Mouse (Mus musculus): ENCODE results near the gene Sh3rf3.

The Sh3rf3 gene

GRCm38 (mm10) chr10:59112755-59113154, 299.6 kb downstream of the Sh3rf3 start:
- no peak for DNase-seq

- DNase-seq, result no peak
Measured at GRCm38 (mm10) chr10:59113386-59113785, 300.2 kb downstream of the Sh3rf3 start.

GRCm38 (mm10) chr10:59114535-59115291, 301.6 kb downstream of the Sh3rf3 start:
- no peak for DNase-seq

- no peak for DNase-seq
Measured at GRCm38 (mm10) chr10:59115691-59116090, 302.5 kb downstream of the Sh3rf3 start.

- DNase-seq, result no peak
Measured at GRCm38 (mm10) chr10:59116331-59116730, 303.2 kb downstream of the Sh3rf3 start.

- no peak for DNase-seq
Measured at GRCm38 (mm10) chr10:59117555-59117954, 304.4 kb downstream of the Sh3rf3 start.

GRCm38 (mm10) chr10:59119001-59119400, 305.8 kb downstream of the Sh3rf3 start:
- DNase-seq, result no peak

- DNase-seq, result no peak
Measured at GRCm38 (mm10) chr10:59119811-59120210, 306.7 kb downstream of the Sh3rf3 start.

GRCm38 (mm10) chr10:59125497-59125896, 312.3 kb downstream of the Sh3rf3 start:
- no peak for DNase-seq

- no peak for DNase-seq
Measured at GRCm38 (mm10) chr10:59127637-59128036, 314.5 kb downstream of the Sh3rf3 start.

- peak; percentile 12 to 24 for DNase-seq
Measured at GRCm38 (mm10) chr10:59131926-59132628, 318.9 kb downstream of the Sh3rf3 start.

GRCm38 (mm10) chr10:59133478-59134009, 320.4 kb downstream of the Sh3rf3 start:
- DNase-seq, result no peak

- no peak for DNase-seq
Measured at GRCm38 (mm10) chr10:59149956-59150383, 336.8 kb downstream of the Sh3rf3 start.

- DNase-seq, result no peak
Measured at GRCm38 (mm10) chr10:59150938-59151657, 337.9 kb downstream of the Sh3rf3 start.

- DNase-seq, result no peak
Measured at GRCm38 (mm10) chr10:59152544-59153081, 339.5 kb downstream of the Sh3rf3 start.

GRCm38 (mm10) chr10:59158627-59159026, 345.5 kb downstream of the Sh3rf3 start:
- no peak for DNase-seq

GRCm38 (mm10) chr10:59162185-59162897, 349.2 kb downstream of the Sh3rf3 start:
- no peak for DNase-seq

GRCm38 (mm10) chr10:59166104-59166944, 353.2 kb downstream of the Sh3rf3 start:
- DNase-seq, result no peak

GRCm38 (mm10) chr10:59171042-59171441, 357.9 kb downstream of the Sh3rf3 start:
- DNase-seq, result no peak

- no peak for DNase-seq
Measured at GRCm38 (mm10) chr10:59172539-59172938, 359.4 kb downstream of the Sh3rf3 start.

- DNase-seq, result no peak
Measured at GRCm38 (mm10) chr10:59179620-59180019, 366.5 kb downstream of the Sh3rf3 start.
